Mouse (Mus musculus) activated CD4-positive, CD25-positive, alpha-beta regulatory T cell, adult 9 weeks (primary cell): ENCODE measurements around the gene Slirp. TPM values are rescaled to one million over a fixed set of nuclear protein-coding genes. Genes with fewer than 3 reads are reported as not detected.

Source experiments
- polyA plus RNA-seq: library from polyadenylated mRNA; unstranded; fragments of 100-300 nt; shearing (Covaris generic); gene quantifications from one replicate; pipeline ENCODE4 v1.2.1, GENCODE M21; 2017

The Slirp gene
- 97.1 TPM for polyA plus RNA-seq

GRCm38 (mm10) chr12:87443700-87444122, at the start of gene Slirp, which contains the start of gene Alkbh1:
Gene Slirp (plus strand): TSS chr12:87443896.
Gene Alkbh1 (minus strand): TSS chr12:87444017.

GRCm38 (mm10) chr12:87471964-87472786, 28.5 kb downstream of the Slirp start, which contains the start of gene Snw1:
Gene Snw1 (minus strand): TSS chr12:87472274.

GRCm38 (mm10) chr12:87494421-87494820, 50.7 kb downstream of the Slirp start, which contains the start of gene Gm5788:
Gene Gm5788 (plus strand): TSS chr12:87494721.

Other genes with a start within 250 kb of the Slirp start
- gene Samd15, start 244.2 kb upstream of the Slirp start, polyA plus RNA-seq, result 2.7 TPM
- 6.1 TPM for gene Tmed8, start 243.4 kb upstream of the Slirp start, polyA plus RNA-seq
- 1.7 TPM for gene Noxred1, start 205.2 kb upstream of the Slirp start, polyA plus RNA-seq
- gene Vipas39, start 177.6 kb upstream of the Slirp start, polyA plus RNA-seq, result 44.4 TPM
- gene Ahsa1, start 177.4 kb upstream of the Slirp start, polyA plus RNA-seq, result 227 TPM
- gene Ism2, start 144.2 kb upstream of the Slirp start, polyA plus RNA-seq, result not detected
- 98.9 TPM for gene Sptlc2, start 55.5 kb upstream of the Slirp start, polyA plus RNA-seq
- gene Alkbh1, start 121 bp downstream of the Slirp start, polyA plus RNA-seq, result 86.9 TPM
- 209 TPM for gene Snw1, start 28.4 kb downstream of the Slirp start, polyA plus RNA-seq
- gene Gm5788, start 50.8 kb downstream of the Slirp start, polyA plus RNA-seq, result not detected
- not detected for gene Gm8300, start 70.4 kb downstream of the Slirp start, polyA plus RNA-seq
- gene Oog1, start 158.8 kb downstream of the Slirp start, polyA plus RNA-seq, result not detected
- not detected for gene Gm4027, start 175.0 kb downstream of the Slirp start, polyA plus RNA-seq
- not detected for gene Gm16381, start 200.7 kb downstream of the Slirp start, polyA plus RNA-seq